Mouse (Mus musculus): ENCODE results near the gene Spen. TPM values are rescaled to one million over a fixed set of nuclear protein-coding genes. Genes with fewer than 3 reads are reported as not detected.
A peak's percentile ranks its signal among the peaks of the same experiment; 100 is the strongest.
"Not testable (repeated sequence)": the region's sequence is repeated elsewhere in the genome, so short reads cannot be mapped to it uniquely, and the experiment has no call there.

The Spen gene
- total RNA-seq, 1 experiment = 58.6 TPM

DNA sequence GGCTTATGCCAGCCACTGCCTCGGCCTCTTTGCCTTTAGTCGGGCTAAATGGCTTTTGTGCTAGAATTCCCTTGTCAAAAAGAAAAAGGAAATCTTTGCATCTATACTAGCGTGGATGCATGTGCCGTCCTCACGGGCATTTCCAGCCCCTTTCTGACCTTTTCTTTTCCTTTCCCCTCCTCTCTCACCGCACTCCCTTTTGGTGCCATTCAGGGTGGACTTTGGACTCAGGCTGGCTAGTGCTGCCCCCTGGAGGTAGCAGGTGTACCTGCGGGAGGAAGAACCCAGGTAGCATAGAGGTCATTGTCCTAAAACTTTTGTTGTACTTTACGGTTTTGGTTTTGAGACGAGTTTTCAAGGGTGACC is 21.5 kb upstream of the Spen start:
- no peak for TF ChIP-seq MAFK (IDR thresholded peaks at IDR 0.05; ENCODE audit: insufficient read depth, low read depth, low read length)
- peak; percentile 24; the same call in 1 of the 2 replicates for TF ChIP-seq ZC3H11A (IDR thresholded peaks at IDR 0.05; ENCODE audit: borderline replicate concordance, low read depth, low read length)
- no peak for TF ChIP-seq CHD2 (IDR thresholded peaks at IDR 0.05; ENCODE audit: low read depth, low read length)
- TF ChIP-seq HCFC1 (IDR thresholded peaks at IDR 0.05; ENCODE audit: borderline replicate concordance, insufficient read depth, low read length) = peak; percentile 48; the same call in 1 of the 2 replicates
- Histone ChIP-seq H3K27ac (ENCODE audit: insufficient read depth, low read depth, low read length, poor library complexity, severe bottlenecking) (peak overlapping the region; percentile 98), H3K4me1 (ENCODE audit: control insufficient read depth in 2 of 2, insufficient read depth in 2 of 2, low read length in 2 of 2, poor library complexity in 1 of 2) (peaks cover 15 to 28% of the 10 kb centered on the region in 2 experiments), H3K9ac (ENCODE audit: insufficient read depth, low read depth, low read length, poor library complexity, severe bottlenecking) (peak overlapping the region; percentile 81), H3K4me3 (ENCODE audit: insufficient read depth in 1 of 2, low read depth in 1 of 2, low read length in 2 of 2, poor library complexity in 1 of 2, severe bottlenecking in 1 of 2) (peak overlapping the region; percentile 59 to 61), H3K36me3 (ENCODE audit: control insufficient read depth, insufficient read depth, low read length, poor library complexity, severe bottlenecking) (peaks cover 3% of the 10 kb centered on the region; the same call in 1 of the 2 replicates), H3K9me3 (ENCODE audit: control insufficient read depth, insufficient read depth, low read depth, low read length) (no peaks in the 10 kb centered on the region)
- in situ Hi-C loops (cut with MboI; ENCODE audit: low sequenced_read_pairs in 2 of 2, unreplicated experiment in 2 of 2) = loop anchor here in 1 of 2 experiments (10.0 kb wide), 1 partner anchor 275 kb away; no protein-coding TSS in a partner anchor
- DNase-seq (ENCODE audit: low read depth, low spot score) = no peak

GRCm38 (mm10) chr4:141559131-141559897 is 20.9 kb upstream of the Spen start:
- in situ Hi-C loops (cut with MboI; ENCODE audit: low sequenced_read_pairs in 2 of 2, unreplicated experiment in 2 of 2) = no loop called here
- no peak for TF ChIP-seq ZNF384 (IDR thresholded peaks at IDR 0.05; ENCODE audit: low read depth, low read length)
- no peak for TF ChIP-seq ZC3H11A (IDR thresholded peaks at IDR 0.05; ENCODE audit: borderline replicate concordance, low read depth, low read length)
- TF ChIP-seq MAFK (IDR thresholded peaks at IDR 0.05; ENCODE audit: insufficient read depth, low read depth, low read length) = peak; percentile 97
- Histone ChIP-seq H3K4me1 (ENCODE audit: control insufficient read depth in 2 of 2, insufficient read depth in 2 of 2, low read length in 2 of 2, poor library complexity in 1 of 2) (peaks cover 13 to 25% of the 10 kb centered on the region in 2 experiments), H3K4me3 (ENCODE audit: insufficient read depth in 1 of 2, low read depth in 1 of 2, low read length in 2 of 2, poor library complexity in 1 of 2, severe bottlenecking in 1 of 2) (peak overlapping the region; percentile 59 to 61), H3K9me3 (ENCODE audit: control insufficient read depth, insufficient read depth, low read depth, low read length) (no peaks in the 10 kb centered on the region), H3K9ac (ENCODE audit: insufficient read depth, low read depth, low read length, poor library complexity, severe bottlenecking) (peak overlapping the region; percentile 81), H3K27ac (ENCODE audit: insufficient read depth, low read depth, low read length, poor library complexity, severe bottlenecking) (peak overlapping the region; percentile 98), H3K36me3 (ENCODE audit: control insufficient read depth, insufficient read depth, low read length, poor library complexity, severe bottlenecking) (peaks cover 3% of the 10 kb centered on the region; the same call in 1 of the 2 replicates)
- no peak for DNase-seq (ENCODE audit: low read depth, low spot score)

DNA sequence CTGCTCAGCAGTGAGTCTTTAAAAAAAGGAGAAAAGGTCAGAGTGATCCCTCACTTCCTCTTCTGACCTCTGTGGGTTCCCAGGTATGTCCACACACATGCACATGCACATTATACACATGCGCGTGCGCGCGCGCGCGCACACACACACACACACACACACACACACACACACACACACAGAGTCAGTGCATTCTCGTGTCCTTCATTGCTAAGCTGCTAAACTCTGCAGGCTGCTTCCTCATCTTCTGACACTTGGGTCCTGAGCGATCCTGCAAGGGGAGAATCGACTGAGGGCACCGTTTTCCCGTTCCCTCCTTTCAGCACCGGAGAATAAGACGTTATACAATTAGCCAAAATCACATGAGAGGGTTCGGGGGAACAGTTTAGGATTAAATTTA is 20.3 kb upstream of the Spen start:
- Histone ChIP-seq H3K9me3 (ENCODE audit: control insufficient read depth, insufficient read depth, low read depth, low read length) (no peaks in the 10 kb centered on the region), H3K4me3 (ENCODE audit: insufficient read depth in 1 of 2, low read depth in 1 of 2, low read length in 2 of 2, poor library complexity in 1 of 2, severe bottlenecking in 1 of 2) (peak overlapping the region; percentile 2 to 27), H3K9ac (ENCODE audit: insufficient read depth, low read depth, low read length, poor library complexity, severe bottlenecking) (peak overlapping the region; percentile 18), H3K27ac (ENCODE audit: insufficient read depth, low read depth, low read length, poor library complexity, severe bottlenecking) (peak overlapping the region; percentile 98), H3K36me3 (ENCODE audit: control insufficient read depth, insufficient read depth, low read length, poor library complexity, severe bottlenecking) (peaks cover 3% of the 10 kb centered on the region; the same call in 1 of the 2 replicates), H3K4me1 (ENCODE audit: control insufficient read depth in 2 of 2, insufficient read depth in 2 of 2, low read length in 2 of 2, poor library complexity in 1 of 2) (peaks cover 11 to 22% of the 10 kb centered on the region in 2 experiments)
- no peak for DNase-seq (ENCODE audit: low read depth, low spot score)
- in situ Hi-C loops (cut with MboI; ENCODE audit: low sequenced_read_pairs in 2 of 2, unreplicated experiment in 2 of 2) = no loop called here
- TF ChIP-seq ZNF384 (IDR thresholded peaks at IDR 0.05; ENCODE audit: low read depth, low read length) (no peak), MAFK (IDR thresholded peaks at IDR 0.05; ENCODE audit: insufficient read depth, low read depth, low read length) (no peak), CHD2 (IDR thresholded peaks at IDR 0.05; ENCODE audit: low read depth, low read length) (no peak), ZC3H11A (IDR thresholded peaks at IDR 0.05; ENCODE audit: borderline replicate concordance, low read depth, low read length) (no peak), HCFC1 (IDR thresholded peaks at IDR 0.05; ENCODE audit: borderline replicate concordance, insufficient read depth, low read length) (0 out of 2 replicates have a peak, but pooled peaks have one; percentile 4)

- H3K9me3 ChIP-seq (ENCODE audit: control insufficient read depth, insufficient read depth, low read depth, low read length); H3K36me3 ChIP-seq (ENCODE audit: control insufficient read depth, insufficient read depth, low read length, poor library complexity, severe bottlenecking); in situ Hi-C loops (cut with MboI; ENCODE audit: low sequenced_read_pairs in 2 of 2, unreplicated experiment in 2 of 2); H3K9ac ChIP-seq (ENCODE audit: insufficient read depth, low read depth, low read length, poor library complexity, severe bottlenecking); H3K4me3 ChIP-seq (ENCODE audit: insufficient read depth in 1 of 2, low read depth in 1 of 2, low read length in 2 of 2, poor library complexity in 1 of 2, severe bottlenecking in 1 of 2); H3K27ac ChIP-seq (ENCODE audit: insufficient read depth, low read depth, low read length, poor library complexity, severe bottlenecking); DNase-seq (ENCODE audit: low read depth, low spot score): not testable (repeated sequence)
- H3K4me1 ChIP-seq (ENCODE audit: control insufficient read depth in 2 of 2, insufficient read depth in 2 of 2, low read length in 2 of 2, poor library complexity in 1 of 2) = peaks cover 13 to 15% of the 10 kb centered on the region in 2 experiments
These were observed 17.8 kb upstream of the Spen start for GRCm38 (mm10) chr4:141556163-141556562.
